Mouse (Mus musculus) megakaryocyte, adult 5-6 weeks (primary cell): ENCODE measurements around the gene Rnasel. TPM values are rescaled to one million over a fixed set of nuclear protein-coding genes. Genes with fewer than 3 reads are reported as not detected.

ENCODE experiments used
- ATAC-seq: 2 replicates; pipeline ENCODE4 v1.8.0; 2016; ENCODE audit warnings: mild to moderate bottlenecking, inconsistent platforms; ENCODE audit not compliant: poor library complexity, severe bottlenecking
- total RNA-seq, 2 experiments: library from RNA; stranded (forward) in 1 of 2; stranded (reverse) in 1 of 2; fragments of 153-499, 151-499 nt in 1 of 2; fragments of 221-1000, 200-1000 nt in 1 of 2; gene quantifications; 2 replicates each; pipeline versions ENCODE4 v1.2.3 to v1.2.4; 2015 to 2017

Rnasel gene
- total RNA-seq (2015) (50.2 and 54.4 TPM in 2 replicates), total RNA-seq (2017) (60.5 and 74.1 TPM in 2 replicates)

DNA sequence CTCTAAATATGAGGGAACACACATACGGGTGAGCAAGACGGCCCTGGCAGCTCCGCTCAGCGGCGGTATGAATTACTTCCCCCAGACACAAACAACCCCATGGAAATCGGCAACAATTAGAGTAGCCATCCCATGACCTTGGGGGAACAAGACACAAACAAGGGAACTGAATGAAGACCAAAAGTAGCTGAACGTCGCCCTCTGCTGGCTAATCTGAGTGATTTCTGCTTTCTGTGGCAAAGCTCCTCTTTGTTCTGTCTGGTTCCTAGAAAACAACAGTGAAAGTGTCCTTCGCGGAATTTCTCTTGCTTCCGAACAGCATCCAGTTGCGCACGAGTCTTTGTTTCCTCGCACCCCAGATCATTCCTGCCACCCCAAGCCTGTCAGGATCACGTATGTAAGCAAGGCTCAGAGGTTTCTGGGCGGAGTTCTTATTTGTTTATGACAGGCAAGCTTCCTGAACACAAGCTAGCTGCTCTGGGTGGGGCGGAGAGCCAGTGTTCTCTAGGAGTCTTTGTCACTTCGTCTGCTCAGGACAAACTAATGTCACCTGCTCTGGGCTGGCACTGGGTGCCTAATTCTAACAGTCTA, at the start of gene Rnasel:
TSS of gene Rnasel (plus strand) at position 216 of the 591 bp plus-strand sequence.
- ATAC-seq: peak; percentile 47

DNA sequence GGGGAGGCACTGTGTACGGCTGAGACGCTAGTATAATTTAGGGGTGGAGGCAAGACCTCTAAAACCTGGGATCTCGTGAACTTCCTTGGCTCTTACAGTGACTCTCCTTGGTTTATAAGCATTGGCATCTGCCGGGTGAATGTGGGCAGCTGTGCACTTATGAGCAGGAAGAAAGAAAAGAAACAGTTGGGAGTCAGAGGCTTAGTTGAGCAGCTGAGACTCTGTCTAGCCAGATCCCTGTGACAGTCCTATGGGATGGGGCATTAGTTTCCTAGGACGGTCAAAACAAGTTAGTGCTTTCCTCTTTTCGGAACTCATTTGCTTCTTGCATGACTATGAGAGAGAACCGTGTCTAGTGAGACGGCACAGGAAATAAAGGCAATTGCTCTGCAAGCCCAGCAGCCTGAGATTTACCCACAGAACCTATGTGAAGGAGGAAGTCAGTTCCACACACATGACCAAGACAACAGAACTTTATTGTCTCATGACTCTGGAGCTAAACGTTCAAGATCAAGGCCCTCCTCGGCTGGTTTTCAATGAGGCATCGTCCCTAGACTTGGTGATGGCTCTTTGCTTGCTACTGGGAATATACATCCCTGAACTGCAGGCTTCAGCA, 48.7 kb upstream of the Rnasel start:
- ATAC-seq: no peak; the same call in 1 of the 2 replicates

DNA sequence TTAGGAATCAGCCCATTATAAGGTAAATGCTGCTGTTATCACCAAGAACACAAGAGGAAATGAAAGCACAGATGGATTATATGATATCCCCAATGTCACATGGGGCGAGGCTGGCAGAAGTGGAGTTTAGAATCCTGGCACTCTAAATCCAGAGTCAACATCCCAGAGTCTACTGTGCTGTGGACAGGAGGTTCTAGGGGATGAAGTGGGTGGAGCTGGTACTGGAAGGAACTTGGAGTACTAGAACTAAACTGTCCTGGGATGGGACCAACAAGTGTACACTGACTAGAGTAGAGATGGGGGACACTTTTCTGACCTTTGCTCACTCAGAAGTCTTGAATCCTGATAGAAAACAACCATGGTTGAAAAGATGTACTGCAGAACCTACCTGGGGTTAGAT, 47.8 kb upstream of the Rnasel start:
- no peak for ATAC-seq

DNA sequence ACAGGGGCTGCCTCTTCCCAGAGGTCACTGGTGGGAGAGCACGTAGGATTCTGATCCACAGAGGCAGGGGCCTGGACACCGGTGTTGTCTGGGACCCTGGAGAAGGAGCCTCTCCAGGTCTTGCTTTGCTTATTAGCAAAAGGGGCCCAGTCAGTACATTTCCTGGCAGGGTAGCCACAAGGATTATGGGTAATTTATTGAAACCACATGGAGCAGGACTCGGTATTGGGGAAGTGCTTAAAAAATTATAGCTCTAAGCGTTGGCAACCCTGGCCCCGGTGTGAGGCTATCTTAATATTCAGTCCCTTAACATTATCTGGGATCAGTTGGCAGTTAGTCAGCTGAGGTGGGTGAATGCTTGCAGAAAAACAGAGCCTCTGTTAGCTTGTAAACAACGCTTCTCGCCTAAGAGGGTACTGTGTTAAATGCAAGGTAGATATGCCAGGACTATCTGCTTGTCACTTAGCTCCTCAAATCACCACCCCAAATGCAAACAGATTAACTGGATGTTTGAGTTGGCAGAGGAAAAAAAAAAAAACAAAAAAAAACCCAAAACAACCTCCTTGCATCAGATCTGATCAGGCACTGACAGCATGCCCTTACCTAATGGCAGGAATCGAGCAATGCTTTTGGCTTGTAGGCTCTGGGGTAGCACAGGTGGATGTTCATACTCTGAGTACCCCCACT, 46.9 kb upstream of the Rnasel start:
- no peak for ATAC-seq

DNA sequence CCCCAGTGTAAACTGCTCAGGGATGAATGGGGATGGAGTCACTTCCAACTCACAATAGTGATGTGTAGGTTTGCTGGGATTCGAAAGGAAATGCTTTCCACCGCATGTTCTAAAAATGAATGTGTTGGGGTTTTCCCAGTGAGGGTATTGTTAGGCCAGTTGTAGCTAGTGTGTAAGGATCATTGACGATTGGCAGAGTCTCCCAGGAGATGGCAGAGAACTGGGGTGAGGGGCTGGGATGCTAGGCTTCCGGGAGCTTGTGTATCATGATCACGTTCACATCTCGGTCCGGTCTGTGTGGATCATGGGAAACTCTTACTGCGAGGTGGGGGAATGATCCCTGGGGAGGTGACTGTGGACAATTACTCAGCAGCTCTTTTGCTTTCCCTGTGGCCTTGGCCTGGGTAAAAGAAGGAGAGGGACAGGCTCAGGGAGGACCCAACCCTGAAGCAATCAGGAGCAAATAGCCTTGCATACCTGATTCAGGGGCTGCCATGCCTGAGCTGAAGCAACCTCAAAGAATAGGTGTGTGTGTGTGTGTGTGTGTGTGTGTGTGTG, 46.3 kb upstream of the Rnasel start:
- no peak for ATAC-seq

DNA sequence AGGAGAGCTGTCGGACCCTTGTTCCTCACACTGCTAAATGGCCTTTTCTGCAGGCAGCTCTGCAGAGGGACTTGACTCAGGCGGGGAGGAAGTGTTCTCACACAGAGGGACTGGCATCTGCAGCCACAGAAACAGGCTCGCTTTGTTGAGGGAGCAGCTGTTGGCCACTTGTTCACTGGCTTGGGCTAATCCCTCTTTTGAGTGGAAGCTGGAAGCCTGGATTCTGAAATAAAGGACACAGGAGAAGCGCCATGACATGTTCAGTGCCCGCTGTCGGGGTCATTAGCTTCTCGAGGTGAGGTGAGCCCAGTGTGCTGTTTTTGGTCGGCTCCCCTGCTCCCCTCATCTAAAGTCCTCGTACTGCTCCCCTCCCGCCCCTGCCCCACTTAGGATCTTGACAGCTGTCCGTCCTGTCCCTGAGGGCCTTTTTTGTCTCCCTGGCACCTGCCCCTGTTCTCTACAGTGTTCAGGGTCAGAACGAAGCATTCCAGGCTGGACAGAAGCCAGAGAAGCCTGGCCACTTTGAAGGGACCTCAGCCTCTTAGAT, 45.7 kb upstream of the Rnasel start:
- ATAC-seq: no peak

DNA sequence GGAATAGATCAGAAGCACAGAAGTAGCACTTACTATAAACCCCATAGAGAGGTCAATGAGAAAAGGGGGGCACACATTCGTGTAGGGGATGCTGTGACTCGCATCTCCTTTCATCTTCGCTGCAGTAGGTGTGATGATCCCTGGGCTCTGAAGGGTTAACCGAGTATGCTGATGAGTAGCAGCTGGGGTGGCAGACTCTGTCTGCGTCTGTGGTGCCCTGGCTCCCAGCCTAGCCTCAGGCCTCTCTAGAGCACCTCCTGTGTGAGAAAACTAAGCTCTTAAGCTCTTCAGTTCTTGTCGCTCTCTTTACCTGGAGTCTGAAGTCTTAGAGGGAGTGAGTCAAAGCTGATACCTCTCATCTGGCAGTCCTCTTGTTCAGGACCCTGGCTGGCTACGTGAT, 45.1 kb upstream of the Rnasel start:
- ATAC-seq: no peak

DNA sequence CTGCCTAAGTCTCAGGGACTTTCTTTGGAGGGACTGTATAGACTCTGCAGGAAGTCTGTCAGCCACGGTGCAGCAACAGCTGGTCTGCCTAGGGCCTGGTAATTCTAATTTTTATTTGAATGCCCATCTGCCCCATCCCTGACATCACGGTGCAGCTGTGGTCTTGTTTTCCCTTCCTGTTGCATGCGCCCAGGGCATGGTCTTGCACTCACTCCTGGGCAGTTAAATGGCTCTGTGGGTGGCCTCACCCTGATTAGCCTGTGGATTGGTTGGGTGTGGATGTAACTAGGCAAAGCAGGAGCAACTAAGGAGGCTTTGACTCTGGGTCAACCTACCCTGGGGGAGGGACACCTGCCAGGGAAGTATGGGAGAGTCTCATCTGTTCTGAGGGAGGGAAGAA, 44.2 kb upstream of the Rnasel start:
- no peak for ATAC-seq

DNA sequence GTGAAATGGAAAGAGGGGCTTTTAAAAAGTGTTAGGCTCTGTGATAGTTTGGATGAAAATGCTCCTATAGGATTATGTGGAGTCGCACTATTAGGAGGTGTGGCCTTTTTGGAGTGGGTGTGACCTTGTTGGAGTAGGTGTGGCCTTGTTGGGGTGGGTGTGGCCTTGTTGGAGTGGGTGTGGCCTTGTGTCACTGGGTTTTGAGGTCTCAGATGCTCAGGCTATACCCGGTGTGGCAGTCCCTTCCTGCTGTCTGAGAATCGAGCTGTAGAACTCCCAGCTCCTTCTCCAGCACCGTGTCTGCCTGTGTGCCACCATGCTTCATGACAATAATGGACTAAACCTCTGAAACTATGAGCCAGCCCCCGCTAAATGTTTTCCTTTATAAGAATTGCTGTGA, 40.6 kb upstream of the Rnasel start:
- no peak for ATAC-seq

DNA sequence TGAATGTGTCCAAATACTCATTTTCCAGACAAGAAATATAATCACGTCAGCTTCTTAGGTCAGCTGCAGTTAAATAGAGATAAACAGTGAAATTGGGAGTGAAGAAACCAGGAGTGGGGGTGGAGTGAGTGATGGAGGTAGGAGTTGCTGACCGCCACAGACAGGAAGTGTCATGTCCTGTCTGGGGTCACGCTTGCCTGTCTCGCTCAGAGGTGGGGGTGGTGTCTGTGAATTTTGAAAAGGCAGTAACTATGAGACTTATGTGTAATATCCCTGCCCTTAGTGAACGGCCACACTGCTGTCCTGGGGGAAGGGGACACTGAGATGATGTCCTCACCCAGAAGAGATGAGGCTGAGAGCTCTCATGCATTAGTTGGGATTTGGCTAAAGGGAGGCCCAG, 39.8 kb upstream of the Rnasel start:
- ATAC-seq: peak; percentile 35; the same call in 1 of the 2 replicates

DNA sequence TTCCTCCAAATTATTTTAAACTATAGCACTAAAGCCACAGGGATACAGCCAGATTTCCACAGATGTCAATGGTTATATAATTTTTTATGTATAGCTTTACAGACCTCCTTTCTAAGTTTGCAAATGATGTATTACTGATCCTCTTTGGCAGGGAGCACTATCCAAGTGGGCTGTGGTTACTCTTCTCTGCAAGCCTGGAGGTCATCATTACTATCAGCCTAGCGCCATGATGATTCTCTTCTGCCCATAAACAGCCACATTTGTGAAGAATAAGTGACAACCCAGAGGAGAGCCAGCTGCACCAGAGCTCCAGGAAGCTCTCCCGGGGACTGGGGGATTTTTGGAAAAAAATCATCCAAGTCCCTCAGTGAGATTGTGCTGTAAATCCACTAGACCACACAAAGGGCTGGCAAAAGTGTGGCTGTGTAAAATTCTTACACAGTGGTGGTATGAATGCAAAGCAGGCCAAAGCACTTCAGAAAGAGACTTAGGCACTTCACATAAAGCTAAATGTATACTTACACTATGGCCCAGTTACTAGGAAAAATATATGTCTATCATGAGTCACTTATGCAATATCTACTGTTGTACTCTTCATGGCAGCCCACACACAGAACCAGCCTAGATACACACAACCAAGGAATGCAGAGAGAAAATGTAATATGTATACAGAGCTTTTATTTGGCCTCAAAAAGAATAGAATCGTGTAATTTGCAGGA, 37.5 kb upstream of the Rnasel start:
- no peak for ATAC-seq

DNA sequence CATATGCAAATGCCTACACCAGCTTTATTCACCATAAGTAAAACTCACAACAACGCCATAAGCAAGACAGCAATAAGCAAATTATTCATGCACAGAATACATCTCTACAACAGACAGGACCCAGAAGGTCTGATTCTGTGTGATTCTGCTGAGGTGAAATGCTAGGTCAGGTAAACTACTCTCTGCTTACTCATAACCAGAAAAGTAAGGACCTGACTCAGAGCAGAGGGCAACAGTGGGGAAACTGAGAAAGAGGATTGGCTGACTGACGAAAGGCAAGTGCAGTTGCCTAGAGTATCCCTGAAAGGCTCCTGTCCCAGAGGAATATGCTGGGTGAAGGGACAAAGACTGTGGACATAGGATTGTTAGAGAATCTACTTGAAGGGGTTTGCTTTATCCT, 36.6 kb upstream of the Rnasel start:
- ATAC-seq: no peak

DNA sequence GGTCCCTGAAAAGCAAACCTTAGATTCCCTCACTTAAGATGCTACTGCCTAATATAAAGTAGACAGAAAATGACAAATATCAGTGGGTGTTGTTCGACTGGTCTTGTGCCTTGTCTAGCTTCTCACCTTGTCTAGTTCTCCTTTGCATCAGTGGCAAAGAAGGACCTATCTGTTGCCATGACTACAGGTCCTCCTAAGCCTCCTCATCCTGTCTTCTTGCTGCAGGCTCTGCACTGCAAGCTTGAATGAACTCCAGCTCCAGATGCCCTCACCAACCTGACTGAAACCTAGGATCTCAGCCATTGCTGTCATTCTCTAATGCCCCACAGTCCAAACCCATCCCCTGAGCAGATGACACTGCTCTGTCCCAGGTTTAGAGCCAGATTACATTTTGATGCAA, 31.2 kb upstream of the Rnasel start:
- ATAC-seq: no peak

DNA sequence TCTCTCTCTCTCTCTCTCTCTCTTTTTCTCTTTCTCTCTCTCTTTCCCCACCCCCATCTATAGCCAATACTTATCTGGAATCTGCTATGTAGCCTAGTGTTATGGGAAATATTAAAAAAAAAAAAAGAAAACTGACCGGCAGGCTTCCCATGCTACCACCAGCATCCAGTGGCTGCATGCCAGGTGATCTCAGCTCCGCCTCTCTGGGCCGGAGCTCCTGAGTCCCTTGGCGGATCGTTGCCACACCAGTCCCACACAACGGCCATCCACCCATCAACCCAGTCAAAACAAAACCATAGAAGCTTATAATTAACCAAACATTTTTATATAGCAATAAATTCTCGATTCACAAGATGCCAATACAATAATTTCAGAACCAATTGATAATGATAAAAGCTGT, 28.3 kb upstream of the Rnasel start:
- no peak for ATAC-seq

DNA sequence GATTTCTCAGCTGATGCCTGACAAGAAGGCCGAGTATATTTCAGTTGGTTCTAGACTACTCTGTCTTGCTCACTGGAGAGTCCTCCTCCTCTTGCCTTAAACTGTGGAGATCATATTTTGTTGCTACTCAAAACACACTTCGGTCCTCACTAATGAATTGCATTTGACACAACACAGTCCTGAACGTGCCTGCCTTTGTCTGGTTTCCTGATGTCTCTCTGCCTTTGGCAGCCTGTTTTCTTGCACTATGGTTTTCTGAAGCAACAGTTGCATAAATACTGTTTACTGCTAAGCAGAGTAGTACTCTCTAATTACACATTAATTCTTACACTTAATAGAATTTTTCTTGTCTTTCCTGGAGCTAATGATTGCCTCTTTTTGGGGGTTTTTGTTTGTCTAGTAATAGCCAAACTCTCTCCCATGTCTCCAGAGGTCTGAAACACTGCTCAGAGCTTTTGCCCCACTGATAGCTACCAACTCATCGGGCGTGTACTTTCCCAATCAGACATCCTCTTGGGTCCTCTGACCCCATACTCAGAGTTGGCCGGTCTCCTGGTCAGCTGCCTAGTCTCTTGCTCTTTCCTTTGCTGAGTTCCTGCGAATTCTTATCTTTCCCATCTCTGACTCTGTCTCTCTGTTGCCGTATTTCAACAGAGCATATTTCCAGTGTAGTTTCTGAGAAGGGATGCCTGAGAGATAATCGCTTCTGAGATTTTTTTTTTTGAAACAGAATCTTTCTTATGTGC, 27.5 kb upstream of the Rnasel start:
- no peak for ATAC-seq

DNA sequence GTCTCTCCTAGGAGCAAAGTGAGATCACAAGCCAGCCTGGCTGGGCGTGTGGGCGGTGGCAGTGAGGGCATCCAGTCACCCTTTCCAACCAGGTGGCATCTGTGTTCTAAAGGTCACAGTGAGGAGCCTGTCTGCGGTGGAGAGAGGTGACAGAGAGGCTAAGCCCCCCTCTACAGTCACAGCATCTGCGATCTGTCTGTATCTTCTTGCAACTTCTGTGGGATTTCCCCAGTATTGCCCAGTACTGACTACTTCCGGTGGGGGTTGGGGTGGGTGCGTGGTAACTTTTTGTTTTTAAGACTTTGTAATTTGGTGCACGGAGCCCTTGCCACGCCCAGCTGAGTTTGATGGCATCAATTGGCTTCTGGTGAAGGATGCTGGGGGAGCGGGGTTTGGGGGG, 25.8 kb upstream of the Rnasel start:
- peak; percentile 24; the same call in 1 of the 2 replicates for ATAC-seq

DNA sequence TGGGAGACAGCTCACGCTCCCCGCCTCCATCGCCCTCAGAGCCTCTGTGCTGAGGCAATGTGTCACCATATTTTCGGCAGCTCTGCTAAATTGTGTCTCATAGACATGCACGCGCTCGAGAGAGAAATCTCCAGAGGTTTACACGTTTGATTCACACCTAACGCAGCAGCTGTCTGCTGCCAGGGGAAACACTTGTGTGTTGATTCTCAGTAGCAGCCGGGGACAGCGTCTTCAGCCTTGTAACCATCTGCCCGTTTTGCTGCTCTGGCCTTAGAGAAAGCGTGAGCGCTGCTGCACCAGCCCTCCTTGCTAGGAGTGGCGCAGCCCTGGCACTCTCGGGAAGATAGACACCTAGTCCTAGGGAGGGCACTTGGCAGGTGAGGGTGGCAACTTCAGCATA, 22.6 kb upstream of the Rnasel start:
- no peak for ATAC-seq

DNA sequence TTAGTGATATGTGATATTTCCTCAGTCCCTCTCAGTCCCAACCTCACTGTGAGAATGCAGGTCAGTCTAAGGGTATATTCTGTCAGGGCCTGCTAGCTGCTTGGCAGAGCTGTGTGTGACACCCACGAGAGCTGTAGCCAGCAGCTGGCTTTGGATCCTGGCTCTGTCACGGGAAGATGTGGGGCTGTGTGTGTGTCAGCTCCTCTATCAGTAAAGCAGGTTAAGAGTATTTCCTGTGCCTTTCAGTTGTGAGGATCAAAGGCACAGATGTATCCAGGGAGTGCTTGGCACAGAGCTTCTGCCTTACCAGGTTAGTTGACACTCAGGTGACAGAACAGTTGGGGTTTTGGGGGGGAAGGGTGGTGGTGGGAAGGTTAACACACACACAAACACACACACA, 19.4 kb upstream of the Rnasel start:
- ATAC-seq: no peak

DNA sequence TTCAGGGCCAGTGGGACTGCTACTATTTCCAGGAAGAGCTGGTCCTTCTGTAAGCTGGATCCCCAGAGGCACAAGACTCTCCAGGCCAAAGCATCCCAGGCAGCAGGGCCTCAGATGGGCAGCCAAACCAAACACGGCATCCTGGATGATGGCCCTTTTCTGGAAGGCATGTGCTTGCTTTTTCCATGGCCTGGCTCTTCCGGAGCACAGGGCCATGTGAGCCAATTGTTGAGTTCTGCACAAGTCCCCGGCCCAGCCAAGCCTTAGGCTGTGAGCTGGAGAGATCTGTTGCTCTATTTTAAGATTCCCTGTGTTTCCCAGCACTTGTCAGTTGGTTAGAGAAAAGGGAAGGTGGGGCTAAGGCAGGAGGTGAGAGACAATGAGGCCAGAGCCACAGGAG, 18.6 kb upstream of the Rnasel start:
- ATAC-seq: no peak

DNA sequence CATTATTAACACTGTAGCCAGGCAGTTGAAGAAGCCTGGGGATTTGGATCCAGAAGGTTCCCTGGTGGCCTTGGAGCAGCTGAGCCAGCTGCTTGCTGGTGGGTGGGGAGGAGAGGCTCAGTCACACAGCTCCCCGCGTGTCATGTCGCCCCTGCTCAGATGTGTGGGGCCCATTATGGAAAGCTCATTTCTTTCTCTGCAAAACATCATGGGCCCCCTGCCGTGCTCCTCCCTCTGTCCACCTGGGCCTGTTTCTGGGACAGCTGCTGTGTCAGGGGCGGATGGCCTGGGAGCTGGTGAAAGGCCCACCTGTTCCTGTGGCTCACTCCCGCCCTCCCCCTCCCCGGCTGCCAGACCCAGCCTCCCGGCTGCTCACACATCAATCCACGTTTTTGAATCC, 16.0 kb upstream of the Rnasel start:
- ATAC-seq: no peak
